Mouse (Mus musculus): ENCODE results near the gene Ablim2. TPM values are rescaled to one million over a fixed set of nuclear protein-coding genes. Genes with fewer than 3 reads are reported as not detected.

Ablim2 gene
- polyA plus RNA-seq, 1 experiment from 2014 or later: 40.2 TPM

- ATAC-seq: peak; percentile 93
- peaks cover 46% of the 10 kb centered on the region for H3K4me1 ChIP-seq (ENCODE audit: control insufficient read depth, insufficient read depth, low read depth, low read length)
- no peak overlapping the region for H3K4me3 ChIP-seq (ENCODE audit: low read length)
- peak overlapping the region; percentile 39 for H3K9ac ChIP-seq (ENCODE audit: low read depth, low read length)
- WGBS: 12% methylated on average over 15 of the region's 15 CpGs
- no peaks in the 10 kb centered on the region for H3K9me3 ChIP-seq (ENCODE audit: control insufficient read depth, low read length)
- no peaks in the 10 kb centered on the region for H3K27me3 ChIP-seq (replicated peaks; ENCODE audit: control insufficient read depth, insufficient read depth, low read length)
- H3K4me2 ChIP-seq (ENCODE audit: low read length): peak overlapping the region; percentile 20; the same call in 1 of the 2 replicates
- H3K27ac ChIP-seq (ENCODE audit: low read depth, low read length): peak overlapping the region; percentile 62
- peaks cover 3% of the 10 kb centered on the region; the same call in 1 of the 2 replicates for H3K36me3 ChIP-seq (ENCODE audit: control insufficient read depth, insufficient read depth, low read length)
Measured at GRCm38 (mm10) chr5:35907633-35908426, 150.2 kb downstream of the Ablim2 start.

- peaks cover 3% of the 10 kb centered on the region; the same call in 1 of the 2 replicates for H3K36me3 ChIP-seq (ENCODE audit: control insufficient read depth, insufficient read depth, low read length)
- no peaks in the 10 kb centered on the region for H3K9me3 ChIP-seq (ENCODE audit: control insufficient read depth, low read length)
- ATAC-seq: no peak; the same call in 1 of the 2 replicates
- WGBS: 33% methylated on average over 13 of the region's 13 CpGs
- peak overlapping the region; percentile 11; the same call in 1 of the 2 replicates for H3K4me2 ChIP-seq (ENCODE audit: low read length)
- peak overlapping the region; percentile 39 for H3K9ac ChIP-seq (ENCODE audit: low read depth, low read length)
- H3K27me3 ChIP-seq (replicated peaks; ENCODE audit: control insufficient read depth, insufficient read depth, low read length): no peaks in the 10 kb centered on the region
- peak overlapping the region; percentile 62 for H3K27ac ChIP-seq (ENCODE audit: low read depth, low read length)
- H3K4me3 ChIP-seq (ENCODE audit: low read length): no peak overlapping the region
- peaks cover 46% of the 10 kb centered on the region for H3K4me1 ChIP-seq (ENCODE audit: control insufficient read depth, insufficient read depth, low read depth, low read length)
Measured at GRCm38 (mm10) chr5:35908626-35909443, 151.2 kb downstream of the Ablim2 start.

- Histone ChIP-seq H3K4me1 (ENCODE audit: control insufficient read depth, insufficient read depth, low read depth, low read length) (peaks cover 37% of the 10 kb centered on the region), H3K4me3 (ENCODE audit: low read length) (no peak overlapping the region), H3K36me3 (ENCODE audit: control insufficient read depth, insufficient read depth, low read length) (peaks cover 3% of the 10 kb centered on the region; the same call in 1 of the 2 replicates), H3K9me3 (ENCODE audit: control insufficient read depth, low read length) (no peaks in the 10 kb centered on the region), H3K27ac (ENCODE audit: low read depth, low read length) (no peak overlapping the region; the same call in none of the 2 replicates), H3K4me2 (ENCODE audit: low read length) (no peak overlapping the region), H3K9ac (ENCODE audit: low read depth, low read length) (no peak overlapping the region), H3K27me3 (replicated peaks; ENCODE audit: control insufficient read depth, insufficient read depth, low read length) (no peaks in the 10 kb centered on the region)
- WGBS: 54% methylated on average over 12 of the region's 12 CpGs
- ATAC-seq: no peak
Measured at GRCm38 (mm10) chr5:35915629-35916300, 158.1 kb downstream of the Ablim2 start.

- Histone ChIP-seq H3K36me3 (ENCODE audit: control insufficient read depth, insufficient read depth, low read length) (peaks cover 3% of the 10 kb centered on the region; the same call in 1 of the 2 replicates), H3K9me3 (ENCODE audit: control insufficient read depth, low read length) (no peaks in the 10 kb centered on the region), H3K4me2 (ENCODE audit: low read length) (no peak overlapping the region), H3K27me3 (replicated peaks; ENCODE audit: control insufficient read depth, insufficient read depth, low read length) (no peaks in the 10 kb centered on the region), H3K27ac (ENCODE audit: low read depth, low read length) (no peak overlapping the region), H3K4me1 (ENCODE audit: control insufficient read depth, insufficient read depth, low read depth, low read length) (peaks cover 44% of the 10 kb centered on the region), H3K9ac (ENCODE audit: low read depth, low read length) (no peak overlapping the region), H3K4me3 (ENCODE audit: low read length) (no peak overlapping the region)
- ATAC-seq: no peak
- WGBS: 37% methylated on average over 5 of the region's 5 CpGs
Measured at GRCm38 (mm10) chr5:35916666-35917065, 159.0 kb downstream of the Ablim2 start.

GRCm38 (mm10) chr5:35918387-35918786 is 160.7 kb downstream of the Ablim2 start:
- H3K27me3 ChIP-seq (replicated peaks; ENCODE audit: control insufficient read depth, insufficient read depth, low read length): no peaks in the 10 kb centered on the region
- peak; percentile 38 for ATAC-seq
- peaks cover 50% of the 10 kb centered on the region for H3K4me1 ChIP-seq (ENCODE audit: control insufficient read depth, insufficient read depth, low read depth, low read length)
- H3K4me3 ChIP-seq (ENCODE audit: low read length): no peak overlapping the region
- H3K4me2 ChIP-seq (ENCODE audit: low read length): peak overlapping the region; percentile 4; the same call in 1 of the 2 replicates
- H3K27ac ChIP-seq (ENCODE audit: low read depth, low read length): peak overlapping the region; percentile 77
- no peaks in the 10 kb centered on the region for H3K9me3 ChIP-seq (ENCODE audit: control insufficient read depth, low read length)
- WGBS: 13% methylated on average over 8 of the region's 8 CpGs
- H3K36me3 ChIP-seq (ENCODE audit: control insufficient read depth, insufficient read depth, low read length): no peaks in the 10 kb centered on the region
- H3K9ac ChIP-seq (ENCODE audit: low read depth, low read length): peak overlapping the region; percentile 3; the same call in 1 of the 2 replicates

- Histone ChIP-seq H3K9ac (ENCODE audit: low read depth, low read length) (no peak overlapping the region), H3K9me3 (ENCODE audit: control insufficient read depth, low read length) (no peaks in the 10 kb centered on the region), H3K27ac (ENCODE audit: low read depth, low read length) (no peak overlapping the region), H3K36me3 (ENCODE audit: control insufficient read depth, insufficient read depth, low read length) (no peaks in the 10 kb centered on the region), H3K27me3 (replicated peaks; ENCODE audit: control insufficient read depth, insufficient read depth, low read length) (no peaks in the 10 kb centered on the region), H3K4me3 (ENCODE audit: low read length) (no peak overlapping the region), H3K4me1 (ENCODE audit: control insufficient read depth, insufficient read depth, low read depth, low read length) (peaks cover 61% of the 10 kb centered on the region), H3K4me2 (ENCODE audit: low read length) (no peak overlapping the region)
- WGBS: 25% methylated on average over 4 of the region's 4 CpGs
- ATAC-seq: no peak
Measured at GRCm38 (mm10) chr5:35920076-35920475, 162.4 kb downstream of the Ablim2 start.

- no peak overlapping the region for H3K27ac ChIP-seq (ENCODE audit: low read depth, low read length)
- no peaks in the 10 kb centered on the region for H3K9me3 ChIP-seq (ENCODE audit: control insufficient read depth, low read length)
- no peak overlapping the region for H3K9ac ChIP-seq (ENCODE audit: low read depth, low read length)
- no peaks in the 10 kb centered on the region for H3K27me3 ChIP-seq (replicated peaks; ENCODE audit: control insufficient read depth, insufficient read depth, low read length)
- H3K4me1 ChIP-seq (ENCODE audit: control insufficient read depth, insufficient read depth, low read depth, low read length): peaks cover 62% of the 10 kb centered on the region
- H3K36me3 ChIP-seq (ENCODE audit: control insufficient read depth, insufficient read depth, low read length): no peaks in the 10 kb centered on the region
- H3K4me3 ChIP-seq (ENCODE audit: low read length): no peak overlapping the region
- ATAC-seq: no peak
- H3K4me2 ChIP-seq (ENCODE audit: low read length): no peak overlapping the region
Measured at GRCm38 (mm10) chr5:35920557-35920956, 162.9 kb downstream of the Ablim2 start.

GRCm38 (mm10) chr5:35921141-35921540 is 163.5 kb downstream of the Ablim2 start:
- Histone ChIP-seq H3K9ac (ENCODE audit: low read depth, low read length) (no peak overlapping the region), H3K27ac (ENCODE audit: low read depth, low read length) (peak overlapping the region; percentile 46), H3K9me3 (ENCODE audit: control insufficient read depth, low read length) (no peaks in the 10 kb centered on the region), H3K4me1 (ENCODE audit: control insufficient read depth, insufficient read depth, low read depth, low read length) (peaks cover 65% of the 10 kb centered on the region), H3K4me3 (ENCODE audit: low read length) (no peak overlapping the region), H3K27me3 (replicated peaks; ENCODE audit: control insufficient read depth, insufficient read depth, low read length) (no peaks in the 10 kb centered on the region), H3K36me3 (ENCODE audit: control insufficient read depth, insufficient read depth, low read length) (no peaks in the 10 kb centered on the region), H3K4me2 (ENCODE audit: low read length) (no peak overlapping the region)
- no peak for ATAC-seq
- WGBS: 83% methylated on average over 6 of the region's 6 CpGs
